Mouse (Mus musculus): ENCODE results near the gene Tubg1.

GRCm38 (mm10) chr11:101168301-101168980 is 48.7 kb downstream of the Tubg1 start:
- no peak for TF ChIP-seq POLR2A (IDR thresholded peaks at IDR 0.05; ENCODE audit: borderline replicate concordance, extremely low read depth, low read depth, low read length)
- TF ChIP-seq CTCF (IDR thresholded peaks at IDR 0.05; ENCODE audit: insufficient read depth, low read length) = no peak
